Mouse (Mus musculus): ENCODE results near the gene Farp1. TPM values are rescaled to one million over a fixed set of nuclear protein-coding genes. Genes with fewer than 3 reads are reported as not detected.

Farp1 gene
- polyA plus RNA-seq, 1 experiment from 2014 or later: 42.8 TPM

DNA sequence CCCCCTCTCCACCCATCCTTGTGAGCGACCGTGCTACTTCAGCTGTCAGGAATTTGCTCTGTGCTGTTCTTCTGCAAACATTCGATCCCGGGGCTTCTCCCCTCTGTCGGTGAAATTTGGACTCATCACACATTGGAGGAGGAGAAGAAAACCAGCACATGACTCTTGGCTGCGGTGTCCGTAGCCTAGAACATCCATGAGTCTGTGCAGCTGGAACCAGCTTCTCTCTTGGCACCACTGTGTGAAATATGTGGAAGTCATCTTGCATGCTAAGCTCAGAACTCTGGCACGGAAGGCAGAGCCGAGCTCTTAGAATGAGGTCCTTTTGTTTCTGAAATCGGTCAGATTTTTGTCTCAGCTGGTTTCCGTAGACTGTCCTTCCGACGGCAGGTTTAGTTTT is 156.7 kb downstream of the Farp1 start:
- Histone ChIP-seq H3K4me2 (ENCODE audit: low read length) (no peak overlapping the region), H3K9me3 (ENCODE audit: control insufficient read depth, low read length) (0 out of 2 replicates have a peak, but pooled peaks cover 4% of the 10 kb centered on the region), H3K9ac (replicated peaks; ENCODE audit: low read length) (no peak overlapping the region), H3K4me1 (ENCODE audit: control insufficient read depth, insufficient read depth, low read length) (0 out of 2 replicates have a peak, but pooled peaks cover 3% of the 10 kb centered on the region), H3K36me3 (ENCODE audit: control insufficient read depth, insufficient read depth, low read length) (no peaks in the 10 kb centered on the region), H3K27me3 (ENCODE audit: control insufficient read depth, insufficient read depth, low read length) (no peaks in the 10 kb centered on the region), H3K4me3 (replicated peaks; ENCODE audit: low read depth, low read length) (no peak overlapping the region), H3K27ac (replicated peaks; ENCODE audit: low read depth, low read length) (peak overlapping the region; percentile 61)
- WGBS: 49% methylated on average over 13 of the region's 13 CpGs
- ATAC-seq (ENCODE audit: low FRiP score, low TSS enrichment) (peak; percentile 11; the same call in 1 of the 2 replicates), DNase-seq (peak; percentile 44)

DNA sequence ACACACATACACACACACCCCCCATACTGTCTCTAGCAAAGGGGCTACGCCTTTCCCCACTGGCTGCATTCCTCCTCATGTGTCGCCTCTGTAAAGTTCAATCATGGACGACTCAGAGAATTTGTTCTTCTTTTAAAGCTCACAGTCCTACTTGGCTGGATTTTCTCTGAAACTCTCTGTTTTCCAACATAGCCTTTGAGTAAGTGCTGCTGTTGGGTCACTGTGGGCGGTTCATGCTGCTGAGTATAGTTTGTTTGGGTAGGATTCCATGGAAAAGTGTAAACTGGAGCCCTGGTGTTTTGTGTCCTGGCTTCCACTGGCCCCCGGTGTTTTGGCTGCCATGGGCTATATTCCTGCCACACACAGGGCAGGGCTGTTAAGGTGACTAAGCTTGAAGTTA is 157.4 kb downstream of the Farp1 start:
- no peak for ATAC-seq (ENCODE audit: low FRiP score, low TSS enrichment)
- Histone ChIP-seq H3K9me3 (ENCODE audit: control insufficient read depth, low read length) (0 out of 2 replicates have a peak, but pooled peaks cover 4% of the 10 kb centered on the region), H3K4me2 (ENCODE audit: low read length) (no peak overlapping the region), H3K27me3 (ENCODE audit: control insufficient read depth, insufficient read depth, low read length) (no peaks in the 10 kb centered on the region), H3K4me1 (ENCODE audit: control insufficient read depth, insufficient read depth, low read length) (0 out of 2 replicates have a peak, but pooled peaks cover 3% of the 10 kb centered on the region), H3K4me3 (replicated peaks; ENCODE audit: low read depth, low read length) (no peak overlapping the region), H3K27ac (replicated peaks; ENCODE audit: low read depth, low read length) (peak overlapping the region; percentile 61), H3K36me3 (ENCODE audit: control insufficient read depth, insufficient read depth, low read length) (no peaks in the 10 kb centered on the region), H3K9ac (replicated peaks; ENCODE audit: low read length) (no peak overlapping the region)
- DNase-seq: no peak
- 72% methylated on average over 5 of the region's 5 CpGs for WGBS

DNA sequence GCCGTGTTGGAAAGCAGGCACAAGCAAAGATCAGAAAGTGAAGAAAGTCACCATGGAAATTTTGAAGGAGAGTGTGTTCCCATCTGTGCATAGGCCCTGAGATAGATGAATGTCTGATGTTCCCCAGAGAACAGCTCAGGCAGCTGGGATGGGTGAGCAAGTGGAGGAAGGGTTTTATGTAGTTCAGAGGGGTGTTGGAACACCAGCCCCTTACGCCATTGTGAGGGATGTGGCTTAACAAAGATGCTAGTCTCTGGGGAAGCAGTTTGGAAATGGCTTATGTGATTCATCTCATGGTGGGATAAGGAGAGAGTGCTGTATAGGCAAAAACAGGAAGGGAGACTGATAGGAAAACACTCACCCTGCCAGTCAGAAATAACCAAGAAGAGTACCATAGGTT is 159.0 kb downstream of the Farp1 start:
- Histone ChIP-seq H3K36me3 (ENCODE audit: control insufficient read depth, insufficient read depth, low read length) (no peaks in the 10 kb centered on the region), H3K4me3 (replicated peaks; ENCODE audit: low read depth, low read length) (no peak overlapping the region), H3K4me1 (ENCODE audit: control insufficient read depth, insufficient read depth, low read length) (0 out of 2 replicates have a peak, but pooled peaks cover 5% of the 10 kb centered on the region), H3K9me3 (ENCODE audit: control insufficient read depth, low read length) (0 out of 2 replicates have a peak, but pooled peaks cover 4% of the 10 kb centered on the region), H3K27me3 (ENCODE audit: control insufficient read depth, insufficient read depth, low read length) (no peaks in the 10 kb centered on the region), H3K4me2 (ENCODE audit: low read length) (no peak overlapping the region), H3K9ac (replicated peaks; ENCODE audit: low read length) (no peak overlapping the region), H3K27ac (replicated peaks; ENCODE audit: low read depth, low read length) (no peak overlapping the region)
- DNase-seq (no peak), ATAC-seq (ENCODE audit: low FRiP score, low TSS enrichment) (no peak)
- WGBS: 84% methylated on average over 2 of the region's 2 CpGs

DNA sequence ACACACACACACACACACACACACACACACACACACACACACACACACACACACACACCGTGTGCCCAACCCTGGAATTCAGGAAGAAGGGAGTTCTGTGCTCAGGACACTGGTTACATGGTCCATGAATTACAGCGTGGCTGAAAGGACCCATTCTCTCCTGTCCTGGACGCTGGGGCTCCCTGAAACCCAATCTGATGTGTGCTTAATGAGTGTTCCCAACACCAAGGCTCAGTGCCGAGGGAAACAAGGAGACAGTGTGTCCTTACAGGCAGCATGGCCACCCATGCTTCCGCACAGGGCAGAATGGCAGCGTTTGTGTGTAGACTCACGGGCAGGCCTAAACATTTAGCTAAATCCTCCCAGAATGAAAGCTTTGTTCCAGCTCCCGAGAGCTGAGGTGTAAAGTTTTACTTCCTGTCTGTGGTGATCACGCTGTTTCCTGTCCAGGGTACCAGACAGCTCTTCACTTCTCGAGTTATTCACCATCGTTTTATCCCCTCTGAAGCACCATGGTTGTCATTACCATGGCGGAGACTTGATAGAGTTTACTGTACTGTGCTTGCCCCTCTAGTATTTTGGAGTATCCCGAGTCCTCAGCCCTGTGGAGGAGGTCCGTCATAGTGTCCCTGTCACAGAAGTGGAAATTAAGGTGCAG is 164.0 kb downstream of the Farp1 start:
- Histone ChIP-seq H3K27ac (replicated peaks; ENCODE audit: low read depth, low read length) (no peak overlapping the region), H3K9me3 (ENCODE audit: control insufficient read depth, low read length) (0 out of 2 replicates have a peak, but pooled peaks cover 4% of the 10 kb centered on the region), H3K4me3 (replicated peaks; ENCODE audit: low read depth, low read length) (no peak overlapping the region), H3K36me3 (ENCODE audit: control insufficient read depth, insufficient read depth, low read length) (no peaks in the 10 kb centered on the region), H3K4me2 (ENCODE audit: low read length) (no peak overlapping the region), H3K4me1 (ENCODE audit: control insufficient read depth, insufficient read depth, low read length) (peaks cover 6% of the 10 kb centered on the region; the same call in 1 of the 2 replicates), H3K9ac (replicated peaks; ENCODE audit: low read length) (no peak overlapping the region), H3K27me3 (ENCODE audit: control insufficient read depth, insufficient read depth, low read length) (no peaks in the 10 kb centered on the region)
- DNase-seq: no peak
- ATAC-seq (ENCODE audit: low FRiP score, low TSS enrichment): peak; percentile 44
- 66% methylated on average over 14 of the region's 14 CpGs for WGBS

DNA sequence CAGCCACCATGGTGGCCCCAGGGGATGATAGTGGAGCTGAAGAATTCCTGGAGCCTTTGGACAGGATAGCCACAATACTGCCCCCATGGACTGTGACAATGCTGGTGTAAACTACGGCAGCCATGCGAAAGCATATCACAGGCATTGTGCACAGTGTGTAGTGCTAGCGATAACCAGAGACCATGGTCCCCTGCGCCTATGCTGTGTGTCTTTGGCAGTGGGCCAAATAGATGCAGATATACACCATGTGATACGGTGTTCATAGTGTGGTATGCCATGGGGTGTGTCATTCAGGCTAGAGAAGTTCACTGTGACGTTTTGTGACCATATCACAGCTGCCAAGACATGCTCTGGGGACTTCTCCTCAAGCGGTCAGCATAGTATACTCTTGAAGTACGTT is 164.8 kb downstream of the Farp1 start:
- Histone ChIP-seq H3K36me3 (ENCODE audit: control insufficient read depth, insufficient read depth, low read length) (no peaks in the 10 kb centered on the region), H3K4me3 (replicated peaks; ENCODE audit: low read depth, low read length) (no peak overlapping the region), H3K4me2 (ENCODE audit: low read length) (no peak overlapping the region), H3K9ac (replicated peaks; ENCODE audit: low read length) (no peak overlapping the region), H3K9me3 (ENCODE audit: control insufficient read depth, low read length) (0 out of 2 replicates have a peak, but pooled peaks cover 4% of the 10 kb centered on the region), H3K27me3 (ENCODE audit: control insufficient read depth, insufficient read depth, low read length) (no peaks in the 10 kb centered on the region), H3K27ac (replicated peaks; ENCODE audit: low read depth, low read length) (no peak overlapping the region), H3K4me1 (ENCODE audit: control insufficient read depth, insufficient read depth, low read length) (peaks cover 6% of the 10 kb centered on the region; the same call in 1 of the 2 replicates)
- no peak for DNase-seq
- 66% methylated on average over 8 of the region's 8 CpGs for WGBS
- ATAC-seq (ENCODE audit: low FRiP score, low TSS enrichment): peak; percentile 48; the same call in 1 of the 2 replicates

DNA sequence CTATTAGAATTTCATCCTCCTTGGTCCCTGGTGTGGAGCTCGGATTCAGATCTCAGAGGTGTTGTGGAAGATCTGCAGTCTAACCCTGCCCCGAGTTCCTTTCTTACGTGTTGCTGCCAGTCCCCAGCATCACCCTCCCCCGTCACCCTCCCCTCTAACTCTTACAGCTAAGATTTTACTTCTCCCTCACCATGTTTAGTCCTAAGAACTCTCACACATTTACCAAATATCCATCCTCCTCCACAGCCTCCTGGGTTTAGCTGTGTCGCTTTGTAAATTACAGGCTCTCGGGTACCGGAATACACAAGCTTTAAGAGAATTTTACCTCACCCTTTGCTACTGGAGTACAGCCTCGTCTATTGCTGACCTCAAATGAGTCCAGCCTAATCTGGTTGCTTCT is 165.4 kb downstream of the Farp1 start:
- WGBS: 80% methylated on average over 8 of the region's 8 CpGs
- Histone ChIP-seq H3K27me3 (ENCODE audit: control insufficient read depth, insufficient read depth, low read length) (no peaks in the 10 kb centered on the region), H3K4me2 (ENCODE audit: low read length) (no peak overlapping the region), H3K27ac (replicated peaks; ENCODE audit: low read depth, low read length) (no peak overlapping the region), H3K4me3 (replicated peaks; ENCODE audit: low read depth, low read length) (no peak overlapping the region), H3K4me1 (ENCODE audit: control insufficient read depth, insufficient read depth, low read length) (peaks cover 6% of the 10 kb centered on the region; the same call in 1 of the 2 replicates), H3K9me3 (ENCODE audit: control insufficient read depth, low read length) (0 out of 2 replicates have a peak, but pooled peaks cover 4% of the 10 kb centered on the region), H3K36me3 (ENCODE audit: control insufficient read depth, insufficient read depth, low read length) (no peaks in the 10 kb centered on the region), H3K9ac (replicated peaks; ENCODE audit: low read length) (no peak overlapping the region)
- DNase-seq: no peak
- no peak for ATAC-seq (ENCODE audit: low FRiP score, low TSS enrichment)

DNA sequence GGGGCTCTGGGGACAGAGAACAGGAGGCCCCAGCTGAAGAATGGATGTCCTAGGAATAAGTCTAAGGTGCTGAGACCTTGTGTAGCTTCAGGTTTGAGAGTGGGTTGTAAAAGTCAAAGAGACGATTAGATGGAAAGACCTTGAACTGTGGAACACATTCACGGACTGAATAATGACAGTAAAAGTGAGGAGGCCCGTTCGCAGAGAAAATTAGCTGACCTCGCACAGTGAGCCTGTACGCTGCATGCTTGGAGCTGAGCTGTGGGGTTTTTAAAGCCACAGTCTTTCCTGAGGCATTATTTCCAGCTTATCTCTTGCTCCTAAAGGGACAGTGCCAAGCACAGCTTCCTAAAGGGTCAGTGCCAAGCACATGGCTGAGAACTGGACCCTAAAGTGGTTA is 166.2 kb downstream of the Farp1 start:
- H3K4me1 ChIP-seq (ENCODE audit: control insufficient read depth, insufficient read depth, low read length): peaks cover 6% of the 10 kb centered on the region; the same call in 1 of the 2 replicates
- H3K27ac ChIP-seq (replicated peaks; ENCODE audit: low read depth, low read length): no peak overlapping the region
- no peak overlapping the region for H3K4me3 ChIP-seq (replicated peaks; ENCODE audit: low read depth, low read length)
- no peak for DNase-seq
- no peak for ATAC-seq (ENCODE audit: low FRiP score, low TSS enrichment)
- no peak overlapping the region for H3K9ac ChIP-seq (replicated peaks; ENCODE audit: low read length)
- H3K36me3 ChIP-seq (ENCODE audit: control insufficient read depth, insufficient read depth, low read length): no peaks in the 10 kb centered on the region
- H3K4me2 ChIP-seq (ENCODE audit: low read length): no peak overlapping the region
- no peaks in the 10 kb centered on the region for H3K27me3 ChIP-seq (ENCODE audit: control insufficient read depth, insufficient read depth, low read length)
- WGBS: 82% methylated on average over 6 of the region's 6 CpGs
- H3K9me3 ChIP-seq (ENCODE audit: control insufficient read depth, low read length): no peaks in the 10 kb centered on the region

DNA sequence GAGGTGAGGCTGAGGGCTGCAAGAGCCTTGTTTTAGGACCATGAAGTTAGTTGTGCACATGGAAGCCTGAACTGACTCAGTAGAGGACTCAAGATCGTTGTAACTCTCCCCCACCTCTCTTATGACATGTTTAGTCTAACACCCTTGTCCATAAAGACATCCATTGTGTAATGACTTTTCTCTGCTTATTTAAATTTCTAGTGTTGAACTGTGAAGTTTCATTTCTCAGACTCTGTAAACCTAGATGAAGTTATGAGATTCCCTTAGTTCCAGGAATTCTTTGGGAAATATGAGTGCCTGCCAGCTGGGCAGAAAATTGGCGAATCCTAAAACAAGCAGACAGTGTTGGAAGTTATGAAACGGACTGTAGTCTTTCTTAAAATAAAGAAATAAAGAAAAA is 170.5 kb downstream of the Farp1 start:
- Histone ChIP-seq H3K4me2 (ENCODE audit: low read length) (no peak overlapping the region), H3K27me3 (ENCODE audit: control insufficient read depth, insufficient read depth, low read length) (no peaks in the 10 kb centered on the region), H3K27ac (replicated peaks; ENCODE audit: low read depth, low read length) (no peak overlapping the region), H3K4me1 (ENCODE audit: control insufficient read depth, insufficient read depth, low read length) (no peaks in the 10 kb centered on the region), H3K4me3 (replicated peaks; ENCODE audit: low read depth, low read length) (no peak overlapping the region), H3K9ac (replicated peaks; ENCODE audit: low read length) (no peak overlapping the region), H3K9me3 (ENCODE audit: control insufficient read depth, low read length) (no peaks in the 10 kb centered on the region), H3K36me3 (ENCODE audit: control insufficient read depth, insufficient read depth, low read length) (peaks cover 3% of the 10 kb centered on the region; the same call in 1 of the 2 replicates)
- no peak for DNase-seq
- 85% methylated on average over 3 of the region's 3 CpGs for WGBS
- ATAC-seq (ENCODE audit: low FRiP score, low TSS enrichment): no peak
